Mouse (Mus musculus) monocyte, adult 2 months (primary cell): ENCODE measurements around the gene Gm9048.
"Not testable (repeated sequence)": the region's sequence is repeated elsewhere in the genome, so short reads cannot be mapped to it uniquely, and the experiment has no call there.

Source experiments
- DNase-seq, 2 experiments: peaks; one replicate each; pipeline ENCODE4 v3.0.0; 2022; ENCODE audit warnings: low spot score in 2 of 2, low read depth in 1 of 2

Gene Gm9048

GRCm38 (mm10) chr10:118348579-118348978, at the start of gene Gm9048:
Gene Gm9048, minus strand, starts transcription at chr10:118348679.
- not testable (repeated sequence) for DNase-seq

DNA sequence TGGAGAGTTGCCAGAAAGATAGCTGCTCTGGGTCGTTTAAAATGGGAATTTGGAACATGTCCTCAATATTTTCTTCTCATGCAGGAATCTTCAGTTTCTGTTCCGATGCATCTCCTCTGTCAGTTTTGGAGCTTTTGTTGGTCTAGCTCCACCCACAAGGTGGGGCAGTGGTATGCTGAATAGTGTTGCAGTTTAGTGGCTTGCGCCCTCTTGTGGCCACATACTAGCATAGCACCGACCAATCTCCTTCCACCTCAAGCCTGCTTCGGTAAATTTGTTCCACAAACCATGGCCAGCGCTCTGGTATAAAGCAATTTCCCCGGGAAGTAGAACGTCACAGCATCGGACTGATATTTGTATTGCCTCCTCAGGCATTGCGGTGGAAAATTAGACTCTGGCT, 22.0 kb upstream of the Gm9048 start:
- peak; percentile 42 to 71 for DNase-seq

- no peak for DNase-seq
Observed at GRCm38 (mm10) chr10:118369518-118369917, 21.0 kb upstream of the Gm9048 start.

- not testable (repeated sequence) for DNase-seq
Observed at GRCm38 (mm10) chr10:118354005-118354404, 5.5 kb upstream of the Gm9048 start, which contains the start of gene Gm9049. Gene Gm9049, minus strand, starts transcription at chr10:118354105.

DNA sequence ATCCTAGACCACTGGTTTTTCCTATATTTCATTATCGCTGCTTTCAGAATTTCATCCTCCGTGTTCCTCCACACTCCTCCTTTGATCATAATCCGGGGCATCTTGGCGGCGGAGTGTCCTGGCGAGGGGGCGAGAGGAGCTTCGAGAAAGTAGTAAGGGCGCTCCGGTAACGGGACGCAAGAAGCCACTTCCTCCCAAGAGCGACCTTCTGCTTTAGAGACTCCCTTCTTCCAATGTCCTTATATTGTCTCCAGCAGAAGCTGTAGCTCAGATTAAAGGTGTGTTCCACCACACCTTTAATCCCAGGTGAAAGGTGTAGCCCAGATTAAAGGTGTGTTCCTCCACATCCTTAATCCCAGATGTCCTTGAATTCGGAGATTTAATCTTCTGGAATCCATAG, 5.3 kb downstream of the Gm9048 start, which contains the start of gene Gm9046:
Gene Gm9046 (minus strand): TSS at position 101 of the 400 bp plus-strand sequence.
- not testable (repeated sequence) for DNase-seq

- not testable (repeated sequence) for DNase-seq
Observed at GRCm38 (mm10) chr10:118337731-118338130, 10.7 kb downstream of the Gm9048 start, which contains the start of gene Gm9045. Gene Gm9045, minus strand, starts transcription at chr10:118337831.

DNA sequence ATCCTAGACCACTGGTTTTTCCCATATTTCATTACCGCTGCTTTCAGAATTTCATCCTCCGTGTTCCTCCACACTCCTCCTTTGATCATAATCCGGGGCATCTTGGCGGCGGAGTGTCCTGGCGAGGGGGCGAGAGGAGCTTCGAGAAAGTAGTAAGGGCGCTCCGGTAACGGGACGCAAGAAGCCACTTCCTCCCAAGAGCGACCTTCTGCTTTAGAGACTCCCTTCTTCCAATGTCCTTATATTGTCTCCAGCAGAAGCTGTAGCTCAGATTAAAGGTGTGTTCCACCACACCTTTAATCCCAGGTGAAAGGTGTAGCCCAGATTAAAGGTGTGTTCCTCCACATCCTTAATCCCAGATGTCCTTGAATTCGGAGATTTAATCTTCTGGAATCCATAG, 16.2 kb downstream of the Gm9048 start, which contains the start of gene Gm9044:
Gene Gm9044 (minus strand): TSS at position 101 of the 400 bp plus-strand sequence.
- not testable (repeated sequence) for DNase-seq

- not testable (repeated sequence) for DNase-seq
Observed at GRCm38 (mm10) chr10:118326869-118327268, 21.6 kb downstream of the Gm9048 start, which contains the start of gene Gm9040. Gene Gm9040, minus strand, starts transcription at chr10:118326969.

DNA sequence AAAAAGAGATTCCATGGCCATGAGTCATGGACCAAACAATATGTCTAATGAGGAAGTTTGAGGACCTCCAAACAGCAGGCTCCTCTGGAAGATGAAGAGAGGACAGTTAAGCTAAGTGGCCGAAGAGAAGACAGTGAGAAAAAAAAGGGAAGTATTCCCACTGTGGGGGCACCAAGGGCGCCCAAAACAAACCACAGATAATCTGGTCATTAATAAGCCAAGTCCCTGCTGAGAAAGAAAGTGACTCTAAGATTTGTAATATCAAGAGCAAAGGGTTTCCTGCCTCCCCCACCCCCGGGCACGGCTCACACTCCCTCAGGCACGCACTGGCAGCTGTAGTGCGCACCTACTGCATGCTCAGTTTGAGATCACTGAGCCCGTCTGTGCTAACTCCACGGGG, 29.5 kb downstream of the Gm9048 start:
- DNase-seq, result no peak

DNA sequence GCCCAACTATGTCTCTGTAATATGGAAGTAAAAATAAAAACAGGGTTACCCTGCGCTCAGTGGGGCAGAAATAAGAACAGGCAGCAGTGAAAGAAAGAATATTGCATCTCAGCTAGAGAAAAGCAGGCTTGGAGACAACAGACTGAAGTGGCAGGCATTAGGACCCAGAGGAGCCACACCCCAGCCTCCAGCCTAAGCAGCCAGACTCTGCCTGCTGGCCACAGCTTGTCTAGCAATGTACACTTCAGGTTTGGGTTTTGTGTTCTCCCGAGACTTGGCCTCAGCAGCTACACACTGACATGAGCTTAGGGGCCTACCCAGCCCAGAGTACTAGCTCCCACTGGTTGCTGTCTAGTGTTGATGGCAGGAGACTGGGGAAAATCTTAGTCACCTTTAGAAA, 46.3 kb downstream of the Gm9048 start:
- DNase-seq, result not testable (repeated sequence)
